Mouse (Mus musculus) erythroblast, embryonic 14.5 days (primary cell): ENCODE data around the gene Cebpg. TPM values are rescaled to one million over a fixed set of nuclear protein-coding genes. Genes with fewer than 3 reads are reported as not detected.

Experiments used
- H3K27me3 ChIP-seq: 2 replicates; pipeline ENCODE4 v1.6.1; 2012; ENCODE audit warnings: inconsistent platforms; ENCODE audit not compliant: control insufficient read depth
- H3K36me3 ChIP-seq: 2 replicates; pipeline ENCODE4 v1.6.1; 2012; ENCODE audit warnings: mild to moderate bottlenecking, inconsistent platforms; ENCODE audit not compliant: control insufficient read depth
- H3K4me1 ChIP-seq: 2 replicates; pipeline ENCODE4 v1.6.1; 2012; ENCODE audit warnings: inconsistent platforms; ENCODE audit not compliant: control insufficient read depth
- H3K4me3 ChIP-seq: replicated peaks from 2 replicates; pipeline ENCODE3; 2012; ENCODE audit warnings: moderate library complexity, mild to moderate bottlenecking, inconsistent platforms
- H3K9me3 ChIP-seq: 2 replicates; pipeline ENCODE4 v1.6.1; 2012; ENCODE audit warnings: low read length, inconsistent platforms, mixed read lengths; ENCODE audit not compliant: control insufficient read depth
- GATA1 ChIP-seq: IDR thresholded peaks from 2 replicates; pipeline ENCODE4 v1.6.1; 2012; ENCODE audit warnings: low read length, inconsistent platforms, mixed read lengths
- TAL1 ChIP-seq: IDR thresholded peaks from 3 replicates; pipeline ENCODE4 v1.6.1; 2012; ENCODE audit warnings: low read length, inconsistent platforms, mixed read lengths
- polyA plus RNA-seq: library from polyadenylated mRNA; stranded (reverse); fragments of >175 nt; gene quantifications from 2 replicates; pipeline ENCODE4 v1.2.3, GENCODE M21; 2012

Gene Cebpg
- polyA plus RNA-seq, 1 experiment = 2.2 TPM

GRCm38 (mm10) chr7:35055619-35056435 lies 546 bp downstream of the Cebpg start:
- H3K9me3 ChIP-seq = peaks cover 4% of the 10 kb centered on the region
- H3K4me3 ChIP-seq = peak overlapping the region; percentile 100
- H3K27me3 ChIP-seq = no peaks in the 10 kb centered on the region
- no peak for TF ChIP-seq TAL1
- no peak for TF ChIP-seq GATA1
- peaks cover 29% of the 10 kb centered on the region for H3K36me3 ChIP-seq
- peaks cover 31% of the 10 kb centered on the region for H3K4me1 ChIP-seq

GRCm38 (mm10) chr7:35054977-35055618 lies 1.3 kb downstream of the Cebpg start:
- Histone ChIP-seq H3K27me3 (no peaks in the 10 kb centered on the region), H3K9me3 (peaks cover 4% of the 10 kb centered on the region), H3K4me3 (peak overlapping the region; percentile 100), H3K36me3 (peaks cover 36% of the 10 kb centered on the region), H3K4me1 (peaks cover 35% of the 10 kb centered on the region)
- TF ChIP-seq GATA1 (no peak), TAL1 (no peak)

- no peaks in the 10 kb centered on the region for H3K9me3 ChIP-seq
- TF ChIP-seq TAL1 = no peak
- no peak for TF ChIP-seq GATA1
- H3K4me1 ChIP-seq = peaks cover 35% of the 10 kb centered on the region
- H3K27me3 ChIP-seq = no peaks in the 10 kb centered on the region
- peaks cover 44% of the 10 kb centered on the region for H3K36me3 ChIP-seq
- peak overlapping the region; percentile 100 for H3K4me3 ChIP-seq
Observed at GRCm38 (mm10) chr7:35054286-35054685, 2.1 kb downstream of the Cebpg start.

GRCm38 (mm10) chr7:35053161-35053560 lies 3.2 kb downstream of the Cebpg start:
- Histone ChIP-seq H3K36me3 (peaks cover 56% of the 10 kb centered on the region), H3K27me3 (no peaks in the 10 kb centered on the region), H3K4me3 (no peak overlapping the region), H3K4me1 (peaks cover 35% of the 10 kb centered on the region), H3K9me3 (no peaks in the 10 kb centered on the region)
- no peak for TF ChIP-seq TAL1
- no peak for TF ChIP-seq GATA1

GRCm38 (mm10) chr7:35050540-35050939 lies 5.8 kb downstream of the Cebpg start:
- Histone ChIP-seq H3K36me3 (peaks cover 82% of the 10 kb centered on the region), H3K9me3 (no peaks in the 10 kb centered on the region), H3K27me3 (no peaks in the 10 kb centered on the region), H3K4me1 (peaks cover 30% of the 10 kb centered on the region), H3K4me3 (no peak overlapping the region)
- TF ChIP-seq TAL1 = no peak
- no peak for TF ChIP-seq GATA1

GRCm38 (mm10) chr7:35046091-35046490 lies 10.3 kb downstream of the Cebpg start:
- H3K36me3 ChIP-seq = peaks cover 100% of the 10 kb centered on the region
- no peak for TF ChIP-seq TAL1
- no peak for TF ChIP-seq GATA1
- no peak overlapping the region for H3K4me3 ChIP-seq
- no peaks in the 10 kb centered on the region for H3K27me3 ChIP-seq
- H3K9me3 ChIP-seq = no peaks in the 10 kb centered on the region
- peaks cover 13% of the 10 kb centered on the region for H3K4me1 ChIP-seq

GRCm38 (mm10) chr7:35044719-35045118 lies 11.7 kb downstream of the Cebpg start:
- H3K4me1 ChIP-seq = peaks cover 9% of the 10 kb centered on the region
- H3K4me3 ChIP-seq = no peak overlapping the region
- H3K36me3 ChIP-seq = peaks cover 97% of the 10 kb centered on the region
- TF ChIP-seq TAL1 (no peak), GATA1 (no peak)
- H3K9me3 ChIP-seq = no peaks in the 10 kb centered on the region
- no peaks in the 10 kb centered on the region for H3K27me3 ChIP-seq

- TF ChIP-seq TAL1 (no peak), GATA1 (no peak)
- Histone ChIP-seq H3K36me3 (peaks cover 91% of the 10 kb centered on the region), H3K4me1 (peaks cover 9% of the 10 kb centered on the region), H3K27me3 (no peaks in the 10 kb centered on the region), H3K4me3 (no peak overlapping the region), H3K9me3 (no peaks in the 10 kb centered on the region)
Observed at GRCm38 (mm10) chr7:35043266-35043817, 13.0 kb downstream of the Cebpg start.

- H3K4me1 ChIP-seq = peaks cover 9% of the 10 kb centered on the region
- H3K36me3 ChIP-seq = peaks cover 91% of the 10 kb centered on the region
- no peaks in the 10 kb centered on the region for H3K27me3 ChIP-seq
- H3K9me3 ChIP-seq = no peaks in the 10 kb centered on the region
- no peak for TF ChIP-seq TAL1
- TF ChIP-seq GATA1 = no peak
- H3K4me3 ChIP-seq = no peak overlapping the region
Observed at GRCm38 (mm10) chr7:35042759-35043217, 13.6 kb downstream of the Cebpg start.
